Mouse (Mus musculus) forebrain, embryonic 16.5 days (tissue): Measurements from ENCODE around the gene Maea. TPM values are rescaled to one million over a fixed set of nuclear protein-coding genes. Genes with fewer than 3 reads are reported as not detected.

Source experiments
- ATAC-seq: fragments of 200-750 bp; cut with Nextera tagmentation; 2 replicates; pipeline ENCODE4 v1.8.0; 2017; ENCODE audit warnings: mild to moderate bottlenecking, moderate library complexity
- H3K27ac ChIP-seq: fragments of 300-500 bp; sonication (generic); 2 replicates; pipeline ENCODE4 v1.5.1; 2014; ENCODE audit warnings: low read length, control low read depth
- H3K27me3 ChIP-seq: fragments of 300-500 bp; sonication (generic); replicated peaks from 2 replicates; pipeline ENCODE4 v1.6.1; 2014; ENCODE audit warnings: low read length; ENCODE audit not compliant: control insufficient read depth, insufficient read depth
- H3K36me3 ChIP-seq: fragments of 300-500 bp; sonication (generic); 2 replicates; pipeline ENCODE4 v1.6.1; 2014; ENCODE audit not compliant: control insufficient read depth, insufficient read depth
- H3K4me1 ChIP-seq: fragments of 300-500 bp; sonication (generic); replicated peaks from 2 replicates; pipeline ENCODE4 v1.6.1; 2014; ENCODE audit warnings: low read length; ENCODE audit not compliant: control insufficient read depth, insufficient read depth
- H3K4me2 ChIP-seq: fragments of 300-500 bp; sonication (generic); 2 replicates; pipeline ENCODE4 v1.6.1; 2014; ENCODE audit warnings: mild to moderate bottlenecking, low read length, control low read depth
- H3K4me3 ChIP-seq: fragments of 300-500 bp; sonication (generic); replicated peaks from 2 replicates; pipeline ENCODE4 v1.5.1; 2014; ENCODE audit warnings: mild to moderate bottlenecking, low read length, control low read depth
- H3K9ac ChIP-seq: fragments of 300-500 bp; sonication (generic); replicated peaks from 2 replicates; pipeline ENCODE4 v1.6.1; 2014; ENCODE audit warnings: low read depth, low read length, control low read depth
- H3K9me3 ChIP-seq: fragments of 300-500 bp; sonication (generic); 2 replicates; pipeline ENCODE4 v1.6.1; 2016; ENCODE audit warnings: low read length; ENCODE audit not compliant: control insufficient read depth
- WGBS: fragments of 180-500 bp; shearing (Covaris S2); extraction: QIAGEN DNeasy Blood & Tissue Kit; methylation state at CpG from one replicate; pipeline ENCODE4 v1.1.7; 2014; 5-methylcytosine and 5-hydroxymethylcytosine counted together
- polyA plus RNA-seq: library from polyadenylated mRNA; unstranded; fragments of >200 nt; fragmentation: Nextera tagmentation; extraction: Ambion mirVana; gene quantifications from 2 replicates; pipeline ENCODE4 v1.2.1, GENCODE M21; 2015

The Maea gene
- polyA plus RNA-seq = 106 and 113 TPM in 2 replicates

DNA sequence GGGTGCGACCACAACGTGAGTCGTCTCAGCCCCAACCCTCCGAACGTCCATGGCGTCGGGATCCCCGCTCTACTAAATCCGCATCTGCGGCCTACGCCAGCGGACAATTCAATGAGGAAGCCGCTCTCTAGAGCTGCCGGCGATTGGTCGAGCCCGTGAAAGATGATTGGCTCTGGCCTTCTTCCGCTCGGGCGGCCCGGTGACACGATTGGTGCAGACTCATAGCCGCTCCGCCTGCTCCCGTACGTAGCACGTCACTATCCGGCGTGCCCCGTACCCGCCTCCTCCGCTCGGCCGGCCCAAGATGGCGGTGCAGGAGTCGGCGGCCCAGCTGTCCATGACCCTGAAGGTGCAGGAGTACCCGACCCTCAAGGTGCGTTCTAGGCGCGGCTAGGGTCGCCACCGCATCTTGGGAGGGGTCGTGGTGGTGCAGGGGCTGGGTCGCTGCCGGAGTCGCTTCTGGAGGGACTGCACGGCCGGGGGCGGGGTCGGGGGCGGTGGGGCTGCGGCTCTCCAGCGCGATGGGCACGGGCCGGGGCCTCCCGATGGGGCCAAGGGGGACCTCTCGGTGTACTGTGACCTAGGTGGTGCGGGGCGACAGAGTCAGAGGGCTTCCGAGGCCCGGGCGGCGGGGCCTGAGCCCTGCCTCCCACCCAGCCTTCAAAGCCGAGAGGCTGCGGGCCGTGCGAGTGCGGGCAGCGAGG is at the start of gene Maea:
TSS of gene Maea (plus strand) at position 237 of the 704 bp plus-strand sequence.
- Histone ChIP-seq H3K27ac (peak within 1 kb of the TSS; percentile 88), H3K4me3 (peak within 1 kb of the TSS; percentile 98), H3K36me3 (no peaks in the 10 kb centered on the region), H3K9ac (peak within 1 kb of the TSS; percentile 95), H3K27me3 (no peaks in the 10 kb centered on the region), H3K4me1 (peaks cover 21% of the 10 kb centered on the region), H3K4me2 (peak within 1 kb of the TSS; percentile 92), H3K9me3 (no peaks in the 10 kb centered on the region)
- ATAC-seq = peak; percentile 100
- under 1% methylated on average over 71 of the region's 71 CpGs for WGBS

DNA sequence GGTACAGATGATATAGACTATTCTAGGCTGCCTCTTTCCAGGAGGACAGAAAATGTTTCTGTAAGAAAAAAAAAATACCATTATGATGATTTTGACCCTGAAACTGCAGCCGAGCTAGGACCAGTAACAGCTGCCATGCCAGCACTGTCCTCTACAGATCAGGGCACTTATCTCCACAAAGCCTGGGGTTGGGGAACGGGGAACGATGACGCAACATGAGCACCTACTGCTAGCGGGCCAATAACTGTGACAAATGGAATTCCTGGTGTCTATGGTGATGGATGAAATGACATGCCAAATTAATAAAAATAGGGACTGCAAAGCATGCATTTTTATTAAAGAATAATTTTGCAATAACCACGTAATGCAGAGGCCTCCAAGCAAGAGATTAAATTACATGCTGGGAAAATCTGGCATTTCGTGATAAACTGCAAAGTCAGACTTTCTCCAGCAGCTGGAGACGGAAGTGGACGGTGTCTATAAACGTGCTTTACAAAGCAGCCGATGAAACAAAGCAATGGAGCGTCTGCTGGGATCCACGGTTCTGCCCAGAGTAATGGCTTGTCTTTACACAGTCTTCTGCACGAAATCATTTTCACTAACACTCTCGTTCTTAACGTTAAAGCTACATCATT is 41.4 kb upstream of the Maea start:
- no peak overlapping the region for H3K9ac ChIP-seq
- no peaks in the 10 kb centered on the region for H3K9me3 ChIP-seq
- no peak for ATAC-seq
- no peak overlapping the region for H3K4me3 ChIP-seq
- H3K27ac ChIP-seq = no peak overlapping the region
- no peaks in the 10 kb centered on the region for H3K4me1 ChIP-seq
- H3K36me3 ChIP-seq = no peaks in the 10 kb centered on the region
- WGBS = 68% methylated on average over 16 of the region's 16 CpGs
- H3K4me2 ChIP-seq = no peak overlapping the region
- no peaks in the 10 kb centered on the region for H3K27me3 ChIP-seq

DNA sequence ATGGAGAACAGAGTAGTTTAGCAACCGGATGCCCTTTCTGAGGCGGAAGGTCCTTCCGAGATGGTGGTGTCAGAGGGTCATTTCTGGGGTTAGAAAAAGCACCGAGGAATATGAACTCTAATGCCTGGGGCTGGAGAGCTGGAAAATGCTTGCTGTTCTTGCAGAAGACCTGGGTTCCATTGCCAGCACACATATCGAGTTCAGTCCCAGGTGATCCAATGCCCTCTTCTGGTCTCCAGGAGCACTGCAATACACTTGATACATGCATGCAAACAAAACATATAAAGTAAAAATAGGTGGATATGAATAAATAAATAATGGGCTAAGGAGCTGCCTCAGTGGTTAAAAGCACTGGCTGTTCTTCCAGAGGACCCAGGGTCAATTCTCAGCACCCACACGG is 38.1 kb upstream of the Maea start:
- Histone ChIP-seq H3K4me3 (no peak overlapping the region), H3K27me3 (no peaks in the 10 kb centered on the region), H3K4me2 (no peak overlapping the region), H3K9me3 (no peaks in the 10 kb centered on the region), H3K27ac (no peak overlapping the region), H3K4me1 (no peaks in the 10 kb centered on the region), H3K36me3 (no peaks in the 10 kb centered on the region), H3K9ac (no peak overlapping the region)
- WGBS = 77% methylated on average over 6 of the region's 6 CpGs
- ATAC-seq = no peak

- Histone ChIP-seq H3K9me3 (no peaks in the 10 kb centered on the region), H3K4me3 (no peak overlapping the region), H3K27me3 (no peaks in the 10 kb centered on the region), H3K9ac (no peak overlapping the region), H3K4me2 (no peak overlapping the region), H3K36me3 (no peaks in the 10 kb centered on the region), H3K27ac (no peak overlapping the region), H3K4me1 (no peaks in the 10 kb centered on the region)
- ATAC-seq = no peak
- WGBS = 82% methylated on average over 2 of the region's 2 CpGs
Measured at GRCm38 (mm10) chr5:33301801-33302200, 33.5 kb upstream of the Maea start.

DNA sequence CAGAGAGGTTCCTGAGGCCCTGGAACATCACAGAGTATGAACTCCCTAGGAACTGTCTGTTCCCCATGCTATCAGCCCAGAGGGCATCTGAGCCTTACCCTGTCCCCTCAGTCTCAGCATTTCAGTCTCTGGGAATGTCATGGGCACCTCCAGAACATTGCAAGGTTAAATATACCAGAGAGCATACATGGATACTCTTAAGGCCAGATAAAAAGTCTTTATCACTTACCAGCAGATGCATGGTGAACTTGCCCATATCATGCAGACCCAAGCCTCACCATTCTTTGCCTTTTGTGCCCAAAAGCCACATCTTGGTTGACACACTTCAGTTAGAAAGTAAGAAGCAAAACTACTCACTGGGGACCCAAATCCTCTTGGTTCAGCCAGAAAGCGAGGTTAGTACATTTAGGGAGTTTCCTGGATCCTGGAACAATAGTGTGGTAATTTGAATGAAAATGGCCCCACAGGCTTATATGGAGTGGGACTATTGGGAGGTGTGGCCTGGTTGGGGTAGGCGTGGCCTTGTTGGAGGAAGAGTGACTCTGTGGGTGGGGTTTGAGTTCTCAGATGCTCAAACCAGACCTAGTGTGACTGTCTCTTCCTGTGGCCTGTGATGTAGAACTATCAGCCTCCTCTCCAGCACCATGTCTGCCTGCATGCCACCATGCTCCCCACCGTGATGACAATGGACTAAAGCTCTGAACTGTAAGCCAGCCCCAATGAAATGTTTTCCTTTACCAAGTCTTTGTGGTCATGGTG is 24.4 kb upstream of the Maea start:
- no peak overlapping the region for H3K4me2 ChIP-seq
- no peaks in the 10 kb centered on the region for H3K9me3 ChIP-seq
- no peaks in the 10 kb centered on the region for H3K36me3 ChIP-seq
- H3K27me3 ChIP-seq = no peaks in the 10 kb centered on the region
- ATAC-seq = no peak
- H3K4me1 ChIP-seq = no peaks in the 10 kb centered on the region
- H3K4me3 ChIP-seq = no peak overlapping the region
- no peak overlapping the region for H3K27ac ChIP-seq
- no peak overlapping the region for H3K9ac ChIP-seq
- WGBS = 53% methylated on average over 3 of the region's 3 CpGs

- Histone ChIP-seq H3K36me3 (no peaks in the 10 kb centered on the region), H3K9me3 (no peaks in the 10 kb centered on the region), H3K27ac (no peak overlapping the region), H3K4me3 (no peak overlapping the region), H3K27me3 (no peaks in the 10 kb centered on the region), H3K4me1 (no peaks in the 10 kb centered on the region), H3K4me2 (no peak overlapping the region), H3K9ac (no peak overlapping the region)
- no peak for ATAC-seq
- 85% methylated on average over 7 of the region's 7 CpGs for WGBS
Measured at GRCm38 (mm10) chr5:33312192-33312591, 23.1 kb upstream of the Maea start.

- Histone ChIP-seq H3K4me2 (no peak overlapping the region), H3K36me3 (no peaks in the 10 kb centered on the region), H3K27me3 (no peaks in the 10 kb centered on the region), H3K4me1 (no peaks in the 10 kb centered on the region), H3K9ac (no peak overlapping the region), H3K27ac (no peak overlapping the region), H3K4me3 (no peak overlapping the region), H3K9me3 (0 out of 2 replicates have a peak, but pooled peaks cover 3% of the 10 kb centered on the region)
- ATAC-seq = no peak
- 43% methylated on average over 2 of the region's 2 CpGs for WGBS
Measured at GRCm38 (mm10) chr5:33324491-33324890, 10.8 kb upstream of the Maea start.

- WGBS = 22% methylated on average over 18 of the region's 18 CpGs
- H3K4me3 ChIP-seq = peak overlapping the region; percentile 98
Measured at GRCm38 (mm10) chr5:33334381-33335272, 682 bp upstream of the Maea start.

More at GRCm38 (mm10) chr5:33334381-33335272, 682 bp upstream of the Maea start:
- peaks cover 21% of the 10 kb centered on the region for H3K4me1 ChIP-seq
- H3K27ac ChIP-seq = peak overlapping the region; percentile 88
- H3K36me3 ChIP-seq = no peaks in the 10 kb centered on the region
- H3K9ac ChIP-seq = peak overlapping the region; percentile 78
- H3K4me2 ChIP-seq = peak overlapping the region; percentile 72
- no peaks in the 10 kb centered on the region for H3K9me3 ChIP-seq
- no peak for ATAC-seq
- no peaks in the 10 kb centered on the region for H3K27me3 ChIP-seq
